Mouse (Mus musculus): ENCODE measurements at regions not wholly inside any gene's neighbourhood (a gene's known extent, or its start where the extent isn't known, plus 50 kb on each side); places are given as distances from the start of the nearest gene placed in this dataset.

GRCm38 (mm10) chr16:42717075-42717827 is 158.4 kb upstream of the Zbtb20 start:
- in situ Hi-C loops (cut with MboI; ENCODE audit: unreplicated experiment in 2 of 2), result no loop called here

GRCm38 (mm10) chr16:42702676-42703075 is 173.0 kb upstream of the Zbtb20 start:
- in situ Hi-C loops (cut with MboI; ENCODE audit: unreplicated experiment in 2 of 2), result no loop called here

DNA sequence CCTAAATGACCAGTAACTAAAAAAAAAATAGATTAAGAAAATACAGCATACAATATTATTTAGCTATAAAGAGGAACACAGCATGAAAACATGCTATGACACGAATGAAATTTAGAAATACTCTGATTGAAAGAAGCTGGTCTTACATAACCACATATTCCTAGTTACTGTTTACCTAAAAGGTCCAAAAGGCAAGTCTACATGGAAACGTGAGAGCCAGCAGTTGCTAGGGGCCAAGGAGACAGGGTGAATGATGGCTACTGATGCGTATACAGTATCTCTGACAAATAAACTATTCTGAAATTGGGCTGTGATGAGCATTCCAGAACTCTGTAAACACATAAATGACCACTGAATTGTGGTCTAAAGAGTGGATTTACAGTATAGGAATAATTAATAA is 194.5 kb upstream of the Zbtb20 start:
- in situ Hi-C loops (cut with MboI; ENCODE audit: unreplicated experiment in 2 of 2), result no loop called here

DNA sequence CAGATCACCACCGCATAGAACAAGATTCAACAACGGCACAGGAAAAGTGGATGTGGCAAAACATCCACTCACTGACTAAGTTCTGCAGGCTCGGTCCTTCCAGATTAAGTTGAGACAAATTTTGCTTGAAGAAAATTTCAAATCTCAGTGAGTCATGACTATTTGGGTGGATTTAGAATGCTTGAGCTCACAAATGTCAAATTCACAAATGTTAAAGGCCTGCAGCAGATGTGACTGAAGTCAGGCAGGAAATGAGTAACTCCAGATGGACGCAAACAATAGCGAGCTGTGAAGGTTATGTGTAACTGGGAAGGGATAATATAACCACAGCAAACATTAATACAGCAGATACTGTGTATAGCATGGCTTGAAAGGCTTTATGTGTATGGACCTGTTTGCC is 198.5 kb upstream of the Zbtb20 start:
- in situ Hi-C loops (cut with MboI; ENCODE audit: unreplicated experiment in 2 of 2), result no loop called here

DNA sequence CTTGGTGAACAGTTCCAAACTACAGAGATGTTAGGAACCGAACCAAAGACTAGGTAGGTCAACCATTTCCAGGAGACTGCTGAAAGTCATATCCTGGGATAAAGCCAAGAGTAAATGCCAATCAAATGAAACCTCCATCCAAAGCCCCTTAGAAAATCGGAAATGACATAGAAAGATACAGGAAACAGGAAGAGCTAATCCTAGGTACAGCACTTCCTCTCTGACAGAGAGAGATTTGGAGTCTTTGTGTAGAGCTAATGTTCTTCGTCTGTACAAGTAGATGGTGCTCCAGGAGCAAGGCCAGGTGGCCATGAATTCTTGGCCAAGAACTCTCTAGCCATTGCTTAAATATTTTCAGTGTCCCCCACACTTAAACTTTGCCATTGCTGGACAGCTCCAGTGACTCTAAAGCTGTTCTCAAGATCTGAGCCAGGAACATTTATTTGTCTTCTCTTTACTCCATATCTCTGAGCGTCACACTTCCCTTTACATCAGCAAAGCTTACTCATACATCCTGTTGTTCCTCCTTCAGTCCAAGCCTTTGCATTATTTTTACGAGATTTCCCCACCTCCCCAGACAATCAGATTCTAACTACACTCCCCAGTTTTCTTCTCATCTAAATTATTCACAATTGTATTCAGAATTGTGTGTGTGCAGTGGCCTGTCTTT is 199.1 kb upstream of the Zbtb20 start:
- in situ Hi-C loops (cut with MboI; ENCODE audit: unreplicated experiment in 2 of 2), result no loop called here

- in situ Hi-C loops (cut with MboI; ENCODE audit: unreplicated experiment in 2 of 2), result no loop called here
Measured at GRCm38 (mm10) chr16:42675031-42675430, 200.7 kb upstream of the Zbtb20 start.

DNA sequence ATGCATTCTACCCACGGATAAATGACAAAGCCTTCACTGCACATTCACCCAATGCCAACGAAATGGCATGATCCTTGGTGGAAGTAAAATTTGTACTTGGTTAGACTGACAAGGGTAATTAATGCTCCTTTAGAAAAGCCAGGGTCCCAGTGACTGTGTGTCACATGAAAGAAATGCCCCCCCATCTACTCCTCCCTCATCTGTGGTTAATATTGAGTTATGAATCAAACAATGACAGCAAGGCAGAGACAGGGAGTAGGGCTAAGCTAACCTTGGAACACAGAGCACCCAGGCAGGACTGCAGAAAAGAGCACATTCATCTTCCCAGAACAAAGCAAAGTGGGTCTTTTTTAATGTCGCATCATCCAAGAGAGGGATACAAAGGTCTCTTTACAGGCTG is 209.1 kb upstream of the Zbtb20 start:
- in situ Hi-C loops (cut with MboI; ENCODE audit: unreplicated experiment in 2 of 2), result no loop called here

- in situ Hi-C loops (cut with MboI; ENCODE audit: unreplicated experiment in 2 of 2), result no loop called here
Measured at GRCm38 (mm10) chr16:42651904-42652732, 223.6 kb upstream of the Zbtb20 start.

DNA sequence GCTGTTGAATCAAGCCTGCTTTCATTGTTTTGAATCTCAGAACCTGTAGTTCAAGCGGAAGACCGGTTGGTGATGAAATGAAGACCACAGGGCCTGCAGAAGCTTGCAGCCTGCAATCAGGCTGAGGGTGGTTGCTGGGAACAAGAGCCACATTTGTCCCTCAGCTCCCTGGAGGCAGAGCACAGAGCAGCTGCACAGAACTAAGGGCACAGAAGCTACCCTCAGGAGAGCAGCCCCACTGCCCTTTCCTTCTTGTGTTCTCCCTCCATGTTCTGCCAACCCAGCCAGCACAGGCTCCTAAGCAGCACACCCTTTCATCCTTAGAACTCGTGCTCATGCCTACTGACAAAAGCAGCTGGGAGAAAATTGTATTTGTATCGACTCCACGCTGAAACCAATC is 225.9 kb upstream of the Zbtb20 start:
- in situ Hi-C loops (cut with MboI; ENCODE audit: unreplicated experiment in 2 of 2), result no loop called here

DNA sequence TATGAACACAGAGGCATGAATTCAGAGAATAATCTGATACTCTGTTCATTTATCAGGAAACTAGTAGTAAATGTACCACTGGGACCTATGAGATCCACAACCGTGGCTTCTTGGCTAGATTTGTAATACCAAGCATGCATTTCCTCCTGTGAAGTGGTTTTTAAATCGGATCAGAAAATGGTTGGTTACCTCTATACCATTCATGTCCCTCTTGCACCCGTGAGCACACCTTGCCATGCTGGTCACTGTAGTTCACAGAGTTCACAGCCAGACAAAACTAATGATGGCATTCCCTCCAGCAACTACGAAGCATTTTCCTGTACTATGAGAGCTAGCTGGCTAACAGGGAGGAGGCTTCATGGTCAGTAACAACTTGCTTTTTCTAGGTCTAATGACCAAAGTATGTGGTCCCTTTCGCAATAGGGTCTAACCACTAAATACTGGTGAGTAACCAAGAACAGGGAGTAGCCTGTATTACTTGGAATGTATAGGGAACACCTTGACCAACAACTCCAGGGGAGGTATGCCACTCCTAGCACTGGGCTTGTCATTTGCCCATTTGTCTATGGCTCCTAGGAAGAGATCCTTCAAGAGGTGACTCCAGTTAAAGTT is 227.0 kb upstream of the Zbtb20 start:
- in situ Hi-C loops (cut with MboI; ENCODE audit: unreplicated experiment in 2 of 2), result no loop called here

GRCm38 (mm10) chr16:42647762-42648161 is 227.9 kb upstream of the Zbtb20 start:
- in situ Hi-C loops (cut with MboI; ENCODE audit: unreplicated experiment in 2 of 2), result no loop called here

- in situ Hi-C loops (cut with MboI; ENCODE audit: unreplicated experiment in 2 of 2), result no loop called here
Measured at GRCm38 (mm10) chr16:42635766-42636165, 239.9 kb upstream of the Zbtb20 start.

- in situ Hi-C loops (cut with MboI; ENCODE audit: unreplicated experiment in 2 of 2), result no loop called here
Measured at GRCm38 (mm10) chr16:42627675-42628074, 248.0 kb upstream of the Zbtb20 start.

DNA sequence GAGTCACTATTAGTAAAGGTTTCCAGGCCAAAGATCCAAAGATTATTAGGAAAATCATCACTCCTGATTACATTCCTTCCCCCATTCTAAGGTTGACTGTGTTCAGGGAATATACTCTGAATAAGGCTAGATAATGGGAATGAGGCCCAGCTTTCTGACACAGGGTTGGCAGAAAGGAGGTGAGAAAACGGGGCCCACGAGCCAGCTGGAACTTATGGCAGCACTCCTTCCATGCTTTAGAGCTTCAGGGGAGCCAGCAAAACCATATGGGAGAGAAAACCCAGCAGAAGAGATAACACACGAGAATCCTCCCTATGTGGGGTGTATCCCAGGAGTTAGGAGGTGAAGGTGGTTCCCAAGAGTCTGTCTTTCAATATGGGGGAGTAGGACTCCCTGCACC is 259.8 kb upstream of the Zbtb20 start:
- in situ Hi-C loops (cut with MboI; ENCODE audit: unreplicated experiment in 2 of 2), result no loop called here

GRCm38 (mm10) chr16:42612011-42612410 is 263.7 kb upstream of the Zbtb20 start:
- in situ Hi-C loops (cut with MboI; ENCODE audit: unreplicated experiment in 2 of 2), result no loop called here

- in situ Hi-C loops (cut with MboI; ENCODE audit: unreplicated experiment in 2 of 2), result no loop called here
Measured at GRCm38 (mm10) chr16:42608336-42608735, 267.3 kb upstream of the Zbtb20 start.

GRCm38 (mm10) chr16:42592321-42592720 is 251.9 kb upstream of the Gap43 start:
- in situ Hi-C loops (cut with MboI; ENCODE audit: unreplicated experiment in 2 of 2), result no loop called here

DNA sequence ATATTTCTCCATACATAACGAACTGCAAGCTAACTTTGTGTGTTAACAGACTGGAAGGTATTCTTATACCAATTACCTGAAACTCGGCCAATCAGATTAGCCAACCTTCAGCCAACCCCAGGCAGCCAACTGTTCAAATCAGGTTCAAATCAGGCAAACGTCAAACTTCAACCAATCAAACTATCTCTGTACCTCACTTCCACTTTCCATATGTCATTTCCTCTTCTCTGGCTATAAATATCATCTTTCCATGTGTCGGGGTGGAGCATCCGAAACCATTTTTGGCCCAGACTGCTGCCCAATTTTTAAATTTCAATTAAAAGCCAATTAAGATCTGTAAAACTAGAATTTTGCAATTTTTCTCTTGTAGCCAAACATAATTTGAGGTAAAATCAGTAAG is 251.1 kb upstream of the Gap43 start:
- in situ Hi-C loops (cut with MboI; ENCODE audit: unreplicated experiment in 2 of 2), result no loop called here

GRCm38 (mm10) chr16:42586196-42586595 is 245.7 kb upstream of the Gap43 start:
- in situ Hi-C loops (cut with MboI; ENCODE audit: unreplicated experiment in 2 of 2), result no loop called here

DNA sequence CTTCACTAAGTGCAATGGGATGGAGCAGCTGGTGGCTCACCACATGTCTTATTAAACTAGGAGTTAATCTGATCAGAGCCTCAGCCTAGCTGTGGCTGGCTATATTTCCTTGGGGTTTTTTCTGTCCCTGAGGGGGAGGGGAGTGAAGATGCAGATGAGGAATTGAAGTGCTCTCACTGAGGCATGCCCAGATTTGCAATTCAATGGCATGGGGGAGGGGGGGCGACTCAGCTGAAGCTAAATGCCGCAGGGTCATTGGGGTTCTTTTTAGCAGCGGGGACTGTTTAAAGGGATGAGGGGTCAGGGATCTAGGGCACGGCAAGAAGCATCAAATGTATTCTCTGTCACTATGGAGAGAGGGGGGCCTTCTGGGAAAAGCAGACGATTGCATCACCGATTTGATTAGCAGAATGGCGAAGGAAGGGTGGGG is 235.1 kb upstream of the Gap43 start:
- in situ Hi-C loops (cut with MboI; ENCODE audit: unreplicated experiment in 2 of 2), result no loop called here

DNA sequence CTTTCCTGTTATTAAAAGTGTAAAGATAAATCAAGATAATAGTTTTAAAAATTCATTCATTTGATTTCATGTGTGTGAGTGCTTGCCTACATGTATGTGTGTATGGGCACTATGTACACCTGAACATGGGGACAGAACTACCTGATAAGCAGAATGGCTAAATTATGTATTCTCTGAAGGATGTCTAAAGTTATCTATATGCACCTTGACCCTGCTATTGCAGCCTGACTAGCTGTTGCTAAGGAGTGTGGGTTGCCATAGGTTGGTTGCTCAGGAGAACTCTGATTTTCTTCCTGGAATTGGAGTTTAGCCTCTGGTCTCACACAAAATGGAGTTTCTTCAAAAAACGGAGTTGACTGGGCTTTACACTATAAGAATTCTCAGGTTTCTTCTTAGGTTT is 234.5 kb upstream of the Gap43 start:
- in situ Hi-C loops (cut with MboI; ENCODE audit: unreplicated experiment in 2 of 2), result no loop called here

All from v-Abl transformed pro-B cells (cell line).